Mouse (Mus musculus): Measurements from ENCODE around the gene Slc38a10. TPM values are rescaled to one million over a fixed set of nuclear protein-coding genes. Genes with fewer than 3 reads are reported as not detected.

Slc38a10 gene
- polyA plus RNA-seq (2012; rRNA removed) (92.3 and 134 TPM in 2 replicates), polyA plus RNA-seq (2014; fragmentation: Nextera tagmentation; extraction: Ambion mirVana) (71.9 and 76.1 TPM in 2 replicates)

GRCm38 (mm10) chr11:120151113-120151494 is at the start of gene Slc38a10:
Gene Slc38a10, minus strand, starts transcription at chr11:120151346.
- under 1% methylated on average over 28 of the region's 28 CpGs for WGBS
- H3K36me3 ChIP-seq (ENCODE audit: control insufficient read depth, insufficient read depth, low read length) = peaks cover 3% of the 10 kb centered on the region; the same call in 1 of the 2 replicates
- H3K9ac ChIP-seq (ENCODE audit: low read depth, low read length, severe bottlenecking) = peak within 1 kb of the TSS; percentile 70
- peak within 1 kb of the TSS; percentile 68 for H3K4me2 ChIP-seq (replicated peaks; ENCODE audit: low read depth, low read length, severe bottlenecking)
- ATAC-seq (ENCODE audit: low FRiP score, low read depth) (peak; percentile 97), DNase-seq (ENCODE audit: low spot score) (peak; percentile 99)
- H3K27me3 ChIP-seq (ENCODE audit: control insufficient read depth, insufficient read depth, low read length) = no peaks in the 10 kb centered on the region
- H3K9me3 ChIP-seq (ENCODE audit: control insufficient read depth, low read length) = no peaks in the 10 kb centered on the region
- peak within 1 kb of the TSS; percentile 63 for H3K27ac ChIP-seq (replicated peaks; ENCODE audit: low read depth, low read length)
- peaks cover 10% of the 10 kb centered on the region for H3K4me1 ChIP-seq (ENCODE audit: control insufficient read depth, insufficient read depth, low read length)
- peak within 1 kb of the TSS; percentile 92 for H3K4me3 ChIP-seq (replicated peaks; ENCODE audit: low read length)
- 0 out of 2 replicates have a peak, but pooled peaks have one; percentile 26 for TF ChIP-seq POLR2A (IDR thresholded peaks at IDR 0.05; ENCODE audit: borderline replicate concordance, extremely low read depth, insufficient read depth, insufficient read length)

DNA sequence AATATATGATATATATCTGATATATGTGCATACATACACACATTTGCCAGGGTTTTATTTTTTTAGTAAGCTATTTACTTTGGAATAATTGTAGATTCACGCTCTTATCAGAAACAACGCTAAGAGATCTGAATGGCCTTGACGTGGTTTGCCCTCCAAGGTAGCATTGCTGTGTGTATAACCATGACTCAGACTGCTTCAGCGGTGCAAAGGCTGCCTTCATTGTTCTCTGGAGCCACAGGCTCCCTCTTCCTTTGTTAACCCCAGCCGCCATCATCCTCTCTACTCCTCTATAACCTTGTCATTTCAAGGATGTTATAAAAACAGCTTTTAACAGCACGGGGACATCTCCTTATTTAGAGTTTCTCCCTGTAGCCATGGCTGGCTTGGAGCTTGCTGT is 49.5 kb upstream of the Slc38a10 start:
- 89% methylated on average over 6 of the region's 6 CpGs for WGBS
- no peak overlapping the region for H3K4me2 ChIP-seq (replicated peaks; ENCODE audit: low read depth, low read length, severe bottlenecking)
- no peak for DNase-seq (ENCODE audit: low spot score)
- no peak overlapping the region for H3K27ac ChIP-seq (replicated peaks; ENCODE audit: low read depth, low read length)
- no peak overlapping the region for H3K4me3 ChIP-seq (replicated peaks; ENCODE audit: low read length)
- peaks cover 6% of the 10 kb centered on the region; the same call in 1 of the 2 replicates for H3K4me1 ChIP-seq (ENCODE audit: control insufficient read depth, insufficient read depth, low read length)
- no peaks in the 10 kb centered on the region for H3K9me3 ChIP-seq (ENCODE audit: control insufficient read depth, low read length)
- H3K36me3 ChIP-seq (ENCODE audit: control insufficient read depth, insufficient read depth, low read length) = no peaks in the 10 kb centered on the region
- no peak overlapping the region for H3K9ac ChIP-seq (ENCODE audit: low read depth, low read length, severe bottlenecking)
- TF ChIP-seq POLR2A (IDR thresholded peaks at IDR 0.05; ENCODE audit: borderline replicate concordance, extremely low read depth, insufficient read depth, insufficient read length) = no peak
- no peak for ATAC-seq (ENCODE audit: low FRiP score, low read depth)
- no peaks in the 10 kb centered on the region for H3K27me3 ChIP-seq (ENCODE audit: control insufficient read depth, insufficient read depth, low read length)

GRCm38 (mm10) chr11:120199766-120200165 is 48.6 kb upstream of the Slc38a10 start:
- Histone ChIP-seq H3K36me3 (ENCODE audit: control insufficient read depth, insufficient read depth, low read length) (no peaks in the 10 kb centered on the region), H3K4me2 (replicated peaks; ENCODE audit: low read depth, low read length, severe bottlenecking) (no peak overlapping the region), H3K4me1 (ENCODE audit: control insufficient read depth, insufficient read depth, low read length) (peaks cover 6% of the 10 kb centered on the region; the same call in 1 of the 2 replicates), H3K27me3 (ENCODE audit: control insufficient read depth, insufficient read depth, low read length) (no peaks in the 10 kb centered on the region), H3K9me3 (ENCODE audit: control insufficient read depth, low read length) (no peaks in the 10 kb centered on the region), H3K9ac (ENCODE audit: low read depth, low read length, severe bottlenecking) (no peak overlapping the region), H3K27ac (replicated peaks; ENCODE audit: low read depth, low read length) (no peak overlapping the region), H3K4me3 (replicated peaks; ENCODE audit: low read length) (no peak overlapping the region)
- 71% methylated on average over 7 of the region's 7 CpGs for WGBS
- TF ChIP-seq POLR2A (IDR thresholded peaks at IDR 0.05; ENCODE audit: borderline replicate concordance, extremely low read depth, insufficient read depth, insufficient read length) = no peak
- DNase-seq (ENCODE audit: low spot score) (no peak), ATAC-seq (ENCODE audit: low FRiP score, low read depth) (no peak)

GRCm38 (mm10) chr11:120198831-120199230 is 47.7 kb upstream of the Slc38a10 start:
- no peak overlapping the region for H3K4me2 ChIP-seq (replicated peaks; ENCODE audit: low read depth, low read length, severe bottlenecking)
- H3K9me3 ChIP-seq (ENCODE audit: control insufficient read depth, low read length) = no peaks in the 10 kb centered on the region
- H3K27me3 ChIP-seq (ENCODE audit: control insufficient read depth, insufficient read depth, low read length) = no peaks in the 10 kb centered on the region
- no peak for ATAC-seq (ENCODE audit: low FRiP score, low read depth)
- 24% methylated on average over 13 of the region's 13 CpGs for WGBS
- no peak for TF ChIP-seq POLR2A (IDR thresholded peaks at IDR 0.05; ENCODE audit: borderline replicate concordance, extremely low read depth, insufficient read depth, insufficient read length)
- peaks cover 6% of the 10 kb centered on the region; the same call in 1 of the 2 replicates for H3K4me1 ChIP-seq (ENCODE audit: control insufficient read depth, insufficient read depth, low read length)
- no peak overlapping the region for H3K4me3 ChIP-seq (replicated peaks; ENCODE audit: low read length)
- no peak for DNase-seq (ENCODE audit: low spot score)
- no peak overlapping the region for H3K9ac ChIP-seq (ENCODE audit: low read depth, low read length, severe bottlenecking)
- no peaks in the 10 kb centered on the region for H3K36me3 ChIP-seq (ENCODE audit: control insufficient read depth, insufficient read depth, low read length)
- H3K27ac ChIP-seq (replicated peaks; ENCODE audit: low read depth, low read length) = no peak overlapping the region

- Histone ChIP-seq H3K9me3 (ENCODE audit: control insufficient read depth, low read length) (no peaks in the 10 kb centered on the region), H3K4me3 (replicated peaks; ENCODE audit: low read length) (peak overlapping the region; percentile 66), H3K4me1 (ENCODE audit: control insufficient read depth, insufficient read depth, low read length) (peaks cover 23% of the 10 kb centered on the region), H3K36me3 (ENCODE audit: control insufficient read depth, insufficient read depth, low read length) (peaks cover 15% of the 10 kb centered on the region), H3K27ac (replicated peaks; ENCODE audit: low read depth, low read length) (peak overlapping the region; percentile 34; the same call in 1 of the 2 replicates), H3K9ac (ENCODE audit: low read depth, low read length, severe bottlenecking) (peak overlapping the region; percentile 52), H3K4me2 (replicated peaks; ENCODE audit: low read depth, low read length, severe bottlenecking) (peak overlapping the region; percentile 95), H3K27me3 (ENCODE audit: control insufficient read depth, insufficient read depth, low read length) (no peaks in the 10 kb centered on the region)
- WGBS = 22% methylated on average over 14 of the region's 14 CpGs
- ATAC-seq (ENCODE audit: low FRiP score, low read depth) (no peak), DNase-seq (ENCODE audit: low spot score) (no peak)
- no peak for TF ChIP-seq POLR2A (IDR thresholded peaks at IDR 0.05; ENCODE audit: borderline replicate concordance, extremely low read depth, insufficient read depth, insufficient read length)
These were observed 39.6 kb upstream of the Slc38a10 start for GRCm38 (mm10) chr11:120190526-120191412.

Measured in limb, embryonic 14.5 days (tissue).